Mouse (Mus musculus) gastrocnemius, postnatal 25 days (tissue): Measurements from ENCODE around the gene Pdzd2. TPM values are rescaled to one million over a fixed set of nuclear protein-coding genes. Genes with fewer than 3 reads are reported as not detected.

ENCODE experiments used
- DNase-seq: peaks from one replicate; pipeline ENCODE4 v3.0.0; 2022
- long read RNA-seq, 2 experiments: library from polyadenylated mRNA; stranded (forward); transcript quantifications; one replicate each; pipeline ENCODE4 v2.0.0; 2021
- total RNA-seq, 2 experiments: library from RNA; stranded (reverse); gene quantifications; 1 replicate in 1 of 2; 2 replicates in 1 of 2; pipeline ENCODE4 v1.2.3; 2021

The Pdzd2 gene
- 10 to 100 TPM; 18.9 to 19.3 TPM for total RNA-seq
- long read RNA-seq, experiment 1, partial matches to known transcripts = 0 of 4 reads
- long read RNA-seq, experiment 1, other reads (novel, unspliced or antisense) = 4 of 4 reads
- long read RNA-seq, experiment 2, partial matches to known transcripts = 2 of 4 reads
- long read RNA-seq, experiment 2, other reads (novel, unspliced or antisense) = 2 of 4 reads

GRCm38 (mm10) chr15:12739277-12740247, at the start of gene Pdzd2:
TSS of gene Pdzd2 (minus strand) at chr15:12739924.
- peak; percentile 95 for DNase-seq

DNA sequence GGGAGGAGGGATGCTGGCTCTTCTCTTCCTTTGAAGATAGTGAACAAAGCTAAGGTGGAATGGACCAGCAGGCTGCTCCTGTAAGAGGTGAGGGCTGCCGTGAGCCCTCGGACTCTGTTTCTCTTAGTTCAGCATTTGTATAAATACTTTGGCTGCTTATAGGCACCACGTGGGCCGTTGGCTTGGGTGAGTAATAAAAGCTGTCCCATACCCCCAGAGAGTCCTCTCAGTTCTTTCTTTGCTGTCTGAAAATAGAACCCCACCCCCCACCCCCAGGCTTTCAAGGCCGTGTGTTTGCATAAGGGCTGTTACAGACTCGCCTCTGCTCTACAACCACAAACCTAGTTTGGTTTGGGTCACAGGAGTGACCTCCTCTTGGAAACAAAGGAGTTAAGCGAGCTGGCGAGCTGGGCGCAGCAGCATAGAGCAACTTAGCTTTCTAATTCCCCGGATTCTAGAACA, 49.7 kb upstream of the Pdzd2 start:
- no peak for DNase-seq

GRCm38 (mm10) chr15:12788536-12788935, 48.8 kb upstream of the Pdzd2 start:
- no peak for DNase-seq

DNA sequence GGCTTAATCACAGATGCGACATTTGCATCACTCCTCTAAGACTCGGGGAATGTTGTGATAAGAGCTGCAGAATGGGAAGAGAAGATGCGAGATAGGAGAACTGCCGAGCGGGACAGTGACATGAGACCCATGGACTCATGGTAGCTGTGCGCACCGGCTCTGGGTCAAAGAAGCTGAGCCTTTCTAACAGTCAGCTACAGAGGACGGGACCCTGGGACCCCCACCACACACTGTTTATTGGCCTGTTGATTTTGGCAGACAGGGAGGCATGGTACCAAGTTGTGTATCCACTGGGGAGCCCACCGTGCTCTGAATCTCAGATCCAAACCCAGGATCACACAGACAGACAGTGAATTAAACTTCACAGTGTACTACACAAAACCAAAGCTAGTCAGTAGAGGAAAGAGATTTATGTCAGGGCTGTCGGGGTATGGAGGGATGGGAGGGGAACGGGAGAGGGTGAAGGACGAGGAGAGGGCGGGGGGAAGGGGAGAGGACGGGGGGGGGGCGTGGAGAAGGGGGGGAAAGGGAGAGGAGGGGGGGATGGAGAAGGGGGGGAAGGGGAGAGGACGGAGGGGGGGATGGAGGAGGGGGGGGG, 42.1 kb upstream of the Pdzd2 start:
- DNase-seq = no peak

- DNase-seq = no peak
Measured at GRCm38 (mm10) chr15:12781296-12781695, 41.6 kb upstream of the Pdzd2 start.

GRCm38 (mm10) chr15:12774149-12774753, 34.5 kb upstream of the Pdzd2 start:
- DNase-seq = no peak

GRCm38 (mm10) chr15:12770958-12771357, 31.2 kb upstream of the Pdzd2 start:
- no peak for DNase-seq

- DNase-seq = no peak
Measured at GRCm38 (mm10) chr15:12766848-12767247, 27.1 kb upstream of the Pdzd2 start.

- DNase-seq = no peak
Measured at GRCm38 (mm10) chr15:12763147-12763546, 23.4 kb upstream of the Pdzd2 start.

- no peak for DNase-seq
Measured at GRCm38 (mm10) chr15:12762258-12762913, 22.7 kb upstream of the Pdzd2 start.

GRCm38 (mm10) chr15:12760747-12761146, 21.0 kb upstream of the Pdzd2 start:
- no peak for DNase-seq

- no peak for DNase-seq
Measured at GRCm38 (mm10) chr15:12758461-12758860, 18.7 kb upstream of the Pdzd2 start.

DNA sequence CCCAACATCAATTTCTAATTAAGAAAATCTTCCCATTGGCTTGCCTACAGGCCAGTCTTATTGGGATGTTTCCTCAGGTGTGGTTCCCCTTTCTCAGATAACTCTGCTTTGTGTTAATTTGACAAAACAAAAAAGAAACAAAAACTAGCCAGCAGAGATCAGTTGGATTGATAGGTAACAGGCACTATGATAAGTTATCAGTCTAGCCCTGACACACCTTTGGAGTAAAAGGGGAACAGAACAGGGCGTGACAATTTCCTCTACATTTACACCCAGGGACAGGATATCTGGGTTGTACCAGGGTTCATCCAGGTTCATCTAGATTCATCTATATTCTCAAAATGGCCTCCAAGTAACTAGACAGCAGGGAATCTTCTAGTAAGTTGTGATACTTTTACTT, 18.0 kb upstream of the Pdzd2 start:
- DNase-seq = no peak

DNA sequence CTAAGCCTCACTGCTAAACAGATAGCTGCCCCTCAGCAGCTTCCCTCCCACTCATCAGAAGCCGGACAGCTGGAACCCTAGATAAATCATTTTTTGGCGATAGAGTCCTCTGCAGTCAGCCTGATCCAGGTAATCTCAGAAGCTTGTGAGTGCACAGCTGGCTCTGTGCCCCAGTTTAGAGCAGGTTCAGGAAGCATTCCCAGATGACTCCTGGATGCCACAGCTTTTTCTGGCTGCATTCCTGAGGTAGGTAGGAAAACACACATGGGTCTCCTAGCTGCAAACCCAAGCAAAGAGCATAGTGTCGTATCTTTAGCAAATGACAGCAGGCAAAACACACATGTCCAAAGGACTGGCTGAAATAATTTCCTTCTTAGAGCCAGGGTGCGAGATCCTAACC, 13.5 kb upstream of the Pdzd2 start:
- DNase-seq = no peak

- DNase-seq = no peak
Measured at GRCm38 (mm10) chr15:12750963-12751362, 11.2 kb upstream of the Pdzd2 start.

GRCm38 (mm10) chr15:12749549-12750301, 10.0 kb upstream of the Pdzd2 start:
- peak; percentile 53 for DNase-seq

DNA sequence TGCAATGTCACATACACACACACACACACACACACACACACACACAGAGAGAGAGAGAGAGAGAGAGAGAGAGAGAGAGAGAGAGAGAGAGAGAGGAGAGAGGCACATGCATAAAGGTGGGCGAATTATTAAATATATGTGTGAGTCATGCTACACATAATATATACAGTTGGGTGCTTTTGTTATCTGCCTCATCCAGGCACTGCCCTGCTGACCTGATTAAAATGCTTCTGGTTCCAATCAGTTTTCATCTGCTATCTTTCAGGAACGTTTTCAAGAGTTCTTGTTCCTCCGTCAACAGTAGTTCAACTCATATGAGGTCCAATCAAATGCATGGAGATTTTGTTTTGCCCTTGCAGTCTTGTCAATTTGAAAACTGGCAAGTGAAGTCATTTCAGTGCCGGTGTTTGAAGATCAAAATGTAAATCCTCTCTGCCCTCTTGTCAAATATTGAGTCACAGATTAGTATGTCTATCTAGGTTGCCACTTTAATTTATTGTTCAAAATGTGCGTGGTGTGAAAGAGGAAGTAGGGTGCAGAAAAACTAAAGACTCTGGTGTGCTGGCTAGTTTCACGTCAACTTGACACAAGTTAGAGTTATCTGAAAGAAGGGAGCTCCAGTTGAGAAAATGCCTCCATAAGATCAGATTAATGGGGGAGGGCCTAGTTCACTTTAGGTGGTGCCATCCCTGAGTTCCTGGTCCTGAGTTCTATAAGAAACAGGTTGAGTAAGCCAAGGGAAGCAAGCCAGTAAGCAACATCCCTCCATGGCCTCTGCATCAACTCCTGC, 2.6 kb upstream of the Pdzd2 start:
- no peak for DNase-seq

DNA sequence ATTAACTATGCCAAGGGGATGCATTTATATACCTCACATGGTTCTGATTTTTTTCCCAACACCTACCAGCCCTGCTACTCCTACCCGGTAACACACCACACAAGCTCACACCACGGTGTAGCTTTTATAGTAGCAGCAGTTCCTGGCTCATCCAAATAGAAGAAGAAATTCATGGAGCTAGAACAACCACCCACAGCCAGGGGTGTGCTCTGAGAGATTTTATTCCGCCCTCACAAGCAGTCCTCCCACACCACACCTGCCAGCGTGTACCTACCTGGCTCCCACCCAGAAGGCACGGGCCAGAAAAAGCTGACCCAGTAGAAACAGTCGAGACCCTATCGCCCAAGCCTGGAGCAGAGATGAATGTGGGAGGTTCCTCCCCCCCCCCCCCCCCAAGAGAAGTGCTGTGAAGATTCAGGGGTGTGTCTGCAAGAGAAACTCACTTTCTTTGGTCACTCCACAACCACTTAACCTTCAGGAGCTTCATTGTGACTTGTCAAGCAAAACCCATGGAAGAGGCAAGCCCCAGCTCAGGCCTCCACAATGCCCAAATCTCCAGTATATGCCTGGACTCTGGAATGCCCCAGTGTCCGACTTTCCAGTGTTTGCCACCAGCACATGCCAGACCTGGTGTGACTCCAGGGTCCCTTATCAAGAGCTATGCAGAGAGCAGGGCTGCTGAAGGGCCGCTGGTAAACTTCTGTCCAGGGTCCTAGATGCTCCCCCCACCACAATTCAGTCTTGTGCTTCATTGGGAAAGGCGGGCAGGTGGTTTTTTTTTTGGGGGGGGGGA, 1.2 kb downstream of the Pdzd2 start:
- DNase-seq = no peak

GRCm38 (mm10) chr15:12735208-12735607, 4.5 kb downstream of the Pdzd2 start:
- no peak for DNase-seq

GRCm38 (mm10) chr15:12734221-12734620, 5.5 kb downstream of the Pdzd2 start:
- DNase-seq = no peak
